Mouse (Mus musculus): ENCODE data around the gene 4931422A03Rik. TPM values are rescaled to one million over a fixed set of nuclear protein-coding genes. Genes with fewer than 3 reads are reported as not detected.

The 4931422A03Rik gene
- total RNA-seq, 2 experiments from 2014 or later: 0.27 TPM; not detected in 1

- no peak for ATAC-seq (ENCODE audit: poor library complexity, severe bottlenecking)
Observed at GRCm38 (mm10) chr2:103938573-103938972, 89.6 kb downstream of the 4931422A03Rik start.

DNA sequence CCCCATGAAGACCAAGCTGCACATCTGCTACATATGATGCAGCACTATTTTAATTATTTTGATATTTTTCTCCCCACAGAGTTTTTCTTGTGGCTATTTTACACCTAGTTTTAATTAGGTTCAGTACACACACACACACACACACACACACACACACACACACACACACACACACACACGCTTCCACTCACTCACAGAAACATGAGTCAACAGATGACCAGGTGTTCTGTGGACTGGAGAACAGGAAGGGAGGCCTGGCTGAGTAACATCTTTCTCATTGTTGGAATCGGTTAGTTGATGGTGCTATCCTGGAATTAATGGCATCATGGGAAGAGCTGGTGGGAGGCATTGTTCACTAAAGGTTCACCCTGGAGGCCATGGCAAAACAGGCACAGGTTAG is 90.5 kb downstream of the 4931422A03Rik start:
- no peak for ATAC-seq (ENCODE audit: poor library complexity, severe bottlenecking)

- ATAC-seq (ENCODE audit: poor library complexity, severe bottlenecking): no peak
Observed at GRCm38 (mm10) chr2:103936666-103937065, 91.5 kb downstream of the 4931422A03Rik start.

- no peak for ATAC-seq (ENCODE audit: poor library complexity, severe bottlenecking)
Observed at GRCm38 (mm10) chr2:103935691-103936435, 92.3 kb downstream of the 4931422A03Rik start.

DNA sequence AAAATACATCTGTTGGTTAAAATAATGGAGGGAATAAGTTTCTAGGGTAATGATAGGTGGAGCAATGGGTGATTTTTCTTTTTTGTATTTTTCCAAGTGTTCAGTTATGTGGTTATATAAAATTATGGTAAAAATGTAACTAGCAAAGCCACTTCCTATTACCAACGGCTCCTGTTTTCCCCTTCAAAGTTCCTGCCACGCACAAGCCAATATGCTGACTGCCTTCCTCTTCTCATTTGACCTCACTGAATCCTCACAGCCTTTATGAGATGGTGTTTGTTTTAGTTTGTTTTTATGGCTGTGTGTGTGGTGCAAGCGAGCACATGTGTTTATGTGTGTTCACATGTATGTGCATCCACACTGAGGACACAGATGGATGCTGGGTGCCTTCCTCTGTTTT is 93.5 kb downstream of the 4931422A03Rik start:
- no peak for ATAC-seq (ENCODE audit: poor library complexity, severe bottlenecking)

GRCm38 (mm10) chr2:103934270-103934669 is 93.9 kb downstream of the 4931422A03Rik start:
- ATAC-seq (ENCODE audit: poor library complexity, severe bottlenecking): no peak; the same call in 1 of the 2 replicates

DNA sequence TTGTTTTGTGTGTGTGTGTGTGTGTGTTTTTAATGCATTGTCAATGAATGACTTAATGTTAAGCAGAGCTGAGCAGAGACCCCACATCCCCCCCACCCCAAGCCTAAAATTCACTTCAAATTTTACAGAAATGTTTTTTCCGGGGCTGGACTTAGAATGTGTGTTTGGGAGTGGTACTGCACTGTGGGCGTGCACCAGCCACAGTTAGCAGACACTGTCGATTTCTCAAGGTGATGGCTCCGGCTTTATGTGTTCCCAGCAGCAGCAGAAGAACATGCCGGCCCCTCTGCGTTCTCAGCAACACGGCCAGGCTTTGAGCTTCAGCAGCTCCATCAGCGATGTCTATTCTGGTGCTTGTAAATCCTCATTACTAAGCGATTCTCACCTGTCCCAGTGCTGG is 95.7 kb downstream of the 4931422A03Rik start:
- peak; percentile 38; the same call in 1 of the 2 replicates for ATAC-seq (ENCODE audit: poor library complexity, severe bottlenecking)

DNA sequence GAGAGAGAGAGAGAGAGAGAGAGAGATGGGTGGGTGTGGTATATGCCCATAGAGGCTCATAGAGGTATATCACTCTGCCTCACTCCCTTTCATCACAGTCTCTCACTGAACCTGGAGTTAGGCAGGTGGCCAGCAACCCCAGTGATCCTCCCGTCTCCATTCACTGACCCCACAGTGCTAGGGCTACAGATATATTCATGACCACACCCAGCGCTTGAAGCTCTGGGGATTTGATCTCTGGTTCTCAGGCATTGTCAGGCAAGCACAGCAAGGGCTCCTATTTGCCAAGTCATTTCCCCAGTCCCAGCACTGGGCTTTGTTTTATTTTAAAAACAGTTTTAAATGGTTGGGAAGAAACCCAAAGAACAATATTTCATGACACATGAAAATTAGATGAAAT is 96.1 kb downstream of the 4931422A03Rik start:
- no peak for ATAC-seq (ENCODE audit: poor library complexity, severe bottlenecking)

DNA sequence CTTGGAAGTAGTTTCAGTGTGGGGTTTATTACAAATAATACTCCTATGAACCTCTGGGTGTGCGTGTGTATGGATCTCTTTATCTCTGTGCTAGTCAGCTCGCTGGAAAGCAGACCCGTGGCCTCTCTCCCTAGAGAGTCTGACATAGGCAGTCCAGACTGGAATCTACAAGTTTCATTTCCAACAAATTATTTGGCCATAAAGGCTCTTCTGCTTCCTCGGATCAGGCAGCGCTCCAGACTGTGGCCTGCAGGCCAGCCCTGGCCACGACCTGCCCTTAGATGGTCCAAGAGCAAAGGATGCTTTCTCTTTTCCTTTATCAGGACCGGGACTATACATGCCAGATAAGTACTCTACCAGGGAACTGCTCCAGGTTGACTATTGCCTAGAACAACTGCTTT is 96.7 kb downstream of the 4931422A03Rik start:
- no peak for ATAC-seq (ENCODE audit: poor library complexity, severe bottlenecking)

- ATAC-seq (ENCODE audit: poor library complexity, severe bottlenecking): no peak
Observed at GRCm38 (mm10) chr2:103930306-103931019, 97.7 kb downstream of the 4931422A03Rik start.

- ATAC-seq (ENCODE audit: poor library complexity, severe bottlenecking): 0 out of 2 replicates have a peak, but pooled peaks have one; percentile 10
Observed at GRCm38 (mm10) chr2:103927610-103928145, 100.5 kb downstream of the 4931422A03Rik start.

DNA sequence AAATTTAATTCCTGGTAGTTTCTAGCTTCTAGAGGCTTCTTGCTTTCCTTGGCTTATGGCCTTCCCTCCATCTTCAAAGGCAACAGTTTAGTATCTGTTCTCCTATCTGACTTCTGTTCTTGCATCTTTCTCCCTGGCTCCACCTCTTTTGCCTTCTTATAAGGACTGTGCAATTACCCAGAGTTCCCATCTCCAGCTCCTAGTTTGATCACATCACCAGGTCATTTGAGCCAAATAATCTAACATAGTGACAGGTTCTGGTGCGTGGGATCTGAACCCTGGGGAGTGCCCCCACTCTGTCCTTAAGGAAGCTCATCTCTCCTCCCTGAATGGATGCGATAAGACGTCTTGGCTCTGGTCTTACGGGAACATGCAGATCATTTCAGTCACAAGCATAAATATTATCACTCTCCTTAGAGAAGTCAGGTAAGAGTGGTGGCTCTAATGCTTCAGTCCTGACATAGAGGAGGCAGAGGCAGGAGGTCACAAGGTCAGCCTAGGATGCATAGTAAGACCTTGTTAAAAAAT is 101.5 kb downstream of the 4931422A03Rik start:
- ATAC-seq (ENCODE audit: poor library complexity, severe bottlenecking): no peak

GRCm38 (mm10) chr2:103919488-103919887 is 108.7 kb downstream of the 4931422A03Rik start:
- no peak for ATAC-seq (ENCODE audit: poor library complexity, severe bottlenecking)

DNA sequence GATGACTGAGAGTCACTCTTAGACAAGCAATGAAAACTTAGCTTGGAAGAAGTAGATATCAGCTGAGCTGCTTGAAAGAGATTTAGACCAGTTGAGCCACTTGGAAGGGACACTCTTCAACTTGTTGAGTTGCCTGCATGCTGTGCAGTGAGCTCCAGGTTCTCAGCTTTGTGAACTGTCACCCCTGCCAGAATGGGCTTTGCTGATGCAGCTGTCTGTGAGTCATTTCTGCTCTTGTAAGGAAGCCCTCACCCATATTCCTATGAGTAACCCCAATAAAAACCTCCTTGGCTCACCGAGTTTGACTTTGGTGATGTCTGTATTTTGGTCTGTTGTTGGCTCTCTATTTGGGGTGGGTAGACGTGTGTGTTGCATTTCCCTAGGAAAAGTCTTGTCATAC is 109.8 kb downstream of the 4931422A03Rik start:
- ATAC-seq (ENCODE audit: poor library complexity, severe bottlenecking): no peak

DNA sequence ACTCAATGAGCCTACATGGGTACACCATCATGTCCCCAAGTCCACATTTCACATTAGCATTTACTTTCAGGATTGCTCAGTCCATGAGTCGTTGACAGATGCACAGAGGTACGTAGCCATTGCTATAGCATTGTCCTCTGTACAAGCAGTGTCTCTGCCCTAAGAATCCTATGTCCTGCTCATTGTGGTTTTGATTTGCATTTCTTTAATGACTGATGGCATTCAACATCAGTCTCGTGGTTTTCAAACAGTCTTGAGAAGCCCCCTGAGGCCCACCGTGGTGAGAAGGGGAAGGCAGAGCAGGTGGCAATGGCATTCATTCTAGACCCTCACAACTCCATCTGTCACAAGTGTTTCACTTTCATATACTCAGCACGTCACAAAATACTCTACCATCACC is 110.8 kb downstream of the 4931422A03Rik start:
- no peak for ATAC-seq (ENCODE audit: poor library complexity, severe bottlenecking)

Other genes with a start within 250 kb of the 4931422A03Rik start
- 209 and 211 TPM in 2 replicates for gene Caprin1, start 230.7 kb downstream of the 4931422A03Rik start, total RNA-seq (2015)
- 242 and 276 TPM in 2 replicates for gene Caprin1, start 230.7 kb downstream of the 4931422A03Rik start, total RNA-seq (2017)
- gene Lmo2, start 70.4 kb downstream of the 4931422A03Rik start, total RNA-seq (2015): 186 and 200 TPM in 2 replicates
- 92.3 and 100 TPM in 2 replicates for gene Lmo2, start 70.4 kb downstream of the 4931422A03Rik start, total RNA-seq (2017)
- 49.8 and 54.2 TPM in 2 replicates for gene Fbxo3, start 640 bp downstream of the 4931422A03Rik start, total RNA-seq (2015)
- gene Fbxo3, start 640 bp downstream of the 4931422A03Rik start, total RNA-seq (2017): 49.2 and 49.9 TPM in 2 replicates
- gene Gm10912, start 37.5 kb upstream of the 4931422A03Rik start, total RNA-seq (2015): not detected in 2 replicates
- gene Gm10912, start 37.5 kb upstream of the 4931422A03Rik start, total RNA-seq (2017): not detected in 2 replicates
- gene Gm10799, start 40.2 kb upstream of the 4931422A03Rik start, total RNA-seq (2015): not detected in 2 replicates
- gene Gm10799, start 40.2 kb upstream of the 4931422A03Rik start, total RNA-seq (2017): not detected in 2 replicates
- 0.62 TPM in 1 of 2 replicates, not detected in the other for gene Cd59b, start 41.5 kb upstream of the 4931422A03Rik start, total RNA-seq (2015)
- 3.6 TPM in 1 of 2 replicates, not detected in the other for gene Cd59b, start 41.5 kb upstream of the 4931422A03Rik start, total RNA-seq (2017)
- 0.13 and 1.8 TPM in 2 replicates for gene Cd59a, start 67.4 kb upstream of the 4931422A03Rik start, total RNA-seq (2015)
- 0.15 and 1.2 TPM in 2 replicates for gene Cd59a, start 67.4 kb upstream of the 4931422A03Rik start, total RNA-seq (2017)
- not detected in 2 replicates for gene A930018P22Rik, start 94.4 kb upstream of the 4931422A03Rik start, total RNA-seq (2015)
- gene A930018P22Rik, start 94.4 kb upstream of the 4931422A03Rik start, total RNA-seq (2017): not detected in 2 replicates